Comparison of ENCODE assay signal across 8 mouse cellular contexts in genomic region chr5:125529109-125529508, GRCm38 (mm10). TPM values are rescaled to one million over a fixed set of nuclear protein-coding genes. Genes with fewer than 3 reads are reported as not detected.
DNase-seq lines count a peak whose midpoint lies in the region; ATAC-seq and TF ChIP-seq lines count a peak whose summit lies in the region.

No protein-coding gene starts in this region.

- intact Hi-C loops in gastrocnemius, adult 2 months (cut with DNase I) = loop anchor here (1.0 to 2.0 kb wide), 2 partner anchors 50 to 272 kb away; no protein-coding TSS in a partner anchor

- TF ChIP-seq CTCF in E14TG2a.4 (conservative IDR thresholded peaks at IDR 0.05; ENCODE audit: low read length) = peak; percentile 99
- TF ChIP-seq CTCF in gastrocnemius, adult 2 months (IDR thresholded peaks at IDR 0.05) = no peak; the same call in 1 of the 2 replicates
- peak; percentile 97 for TF ChIP-seq CTCF in lung, embryonic 14.5 days (IDR thresholded peaks at IDR 0.05; ENCODE audit: low read depth)

- H3K9me3 ChIP-seq in E14TG2a.4 (ENCODE audit: low read length) = no peaks in the 10 kb centered on the region
- no peaks in the 10 kb centered on the region for H3K9me3 ChIP-seq in lung, embryonic 14.5 days (ENCODE audit: low read depth, low read length)

- H3K36me3 ChIP-seq in E14TG2a.4 (ENCODE audit: insufficient read depth, low read length) = no peaks in the 10 kb centered on the region
- H3K36me3 ChIP-seq in lung, embryonic 14.5 days (ENCODE audit: insufficient read depth) = no peaks in the 10 kb centered on the region

- H3K9ac ChIP-seq in lung, embryonic 14.5 days = no peak overlapping the region

- no peak overlapping the region for H3K4me2 ChIP-seq in lung, embryonic 14.5 days

- H3K27me3 ChIP-seq in E14TG2a.4 (ENCODE audit: insufficient read depth, low read length) = peaks cover 59% of the 10 kb centered on the region
- peaks cover 45% of the 10 kb centered on the region for H3K27me3 ChIP-seq in lung, embryonic 14.5 days (ENCODE audit: insufficient read depth, low read length)

- 4% methylated on average over 5 of the region's 5 CpGs for WGBS in lung, embryonic 14.5 days

- DNase-seq in 3T3-L1 (ENCODE audit: low read depth, low spot score) = peak; percentile 75
- peak; percentile 59 for DNase-seq in cerebellum, adult 9-10 months
- DNase-seq in gastrocnemius, adult 2 months = peak; percentile 71
- peak; percentile 66 to 83 for DNase-seq in kidney, postnatal 25 days
- DNase-seq in lung, embryonic 14.5 days = peak; percentile 80
- DNase-seq in right cerebral cortex, postnatal 25 days = peak; percentile 83
- DNase-seq in Muller cell, postnatal 12 days (ENCODE audit: inconsistent ontology term) = no peak

- no peak overlapping the region for H3K4me3 ChIP-seq in E14TG2a.4 (replicated peaks; ENCODE audit: low read length)
- no peak overlapping the region for H3K4me3 ChIP-seq in gastrocnemius, adult 2 months
- H3K4me3 ChIP-seq in lung, embryonic 14.5 days (ENCODE audit: low read depth, low read length) = no peak overlapping the region

- ATAC-seq in lung, embryonic 14.5 days (ENCODE audit: insufficient read depth) = no peak

- H3K4me1 ChIP-seq in E14TG2a.4 (replicated peaks; ENCODE audit: low read depth, low read length) = peaks cover 57% of the 10 kb centered on the region
- no peaks in the 10 kb centered on the region for H3K4me1 ChIP-seq in lung, embryonic 14.5 days (ENCODE audit: insufficient read depth)

- H3K27ac ChIP-seq in gastrocnemius, adult 2 months = no peak overlapping the region
- no peak overlapping the region for H3K27ac ChIP-seq in lung, embryonic 14.5 days (ENCODE audit: low read depth)

RNA-seq across cellular contexts. Expression of gene Tmem132b, which starts 2.5 kb away (rescaled TPM):
- total RNA-seq in gastrocnemius, adult 2 months (2021) = under 1 TPM; 0.20 to 0.56 TPM
- polyA plus RNA-seq in lung, embryonic 14.5 days (2014; fragmentation: Nextera tagmentation; extraction: Ambion mirVana) = not detected in 2 replicates

RNA-seq across cellular contexts. Expression of gene Aacs, which starts 53.5 kb away (rescaled TPM):
- 1 to 10 TPM; 2.8 to 3.3 TPM for total RNA-seq in gastrocnemius, adult 2 months (2021)
- 37.1 and 42.7 TPM in 2 replicates for polyA plus RNA-seq in lung, embryonic 14.5 days (2014; fragmentation: Nextera tagmentation; extraction: Ambion mirVana)
